In genomic region chr12:103306224-103306623, GRCm38 (mm10) we compare ENCODE assay signal across 10 mouse cellular contexts. TPM values are rescaled to one million over a fixed set of nuclear protein-coding genes. Genes with fewer than 3 reads are reported as not detected.
DNase-seq lines count a peak whose midpoint lies in the region; ATAC-seq and TF ChIP-seq lines count a peak whose summit lies in the region.
"Had no signal": no experiment of that assay in that cellular context is flagged by ENCODE, and none has a peak within 500 bp of the region (broad histone marks: within the 10 kb centered on the region; RNA-seq: fewer than 3 reads in every experiment).

No protein-coding gene starts in this region.

- TF ChIP-seq CTCF in thymus, adult 2 months (IDR thresholded peaks at IDR 0.05; ENCODE audit: borderline replicate concordance, control insufficient read depth, extremely low read depth, insufficient read depth, low read length, poor library complexity), result no peak

- no peak overlapping the region for H3K4me2 ChIP-seq in forebrain, embryonic 15.5 days (replicated peaks)
- no peak overlapping the region for H3K4me2 ChIP-seq in midbrain, embryonic 14.5 days (ENCODE audit: low read length)

- no peaks in the 10 kb centered on the region for H3K36me3 ChIP-seq in forebrain, embryonic 15.5 days
- H3K36me3 ChIP-seq in midbrain, embryonic 14.5 days (ENCODE audit: control insufficient read depth, insufficient read depth, low read length), result no peaks in the 10 kb centered on the region
- no peaks in the 10 kb centered on the region for H3K36me3 ChIP-seq in thymus, adult 2 months (ENCODE audit: control insufficient read depth, insufficient read depth, low read length)

- peak; percentile 50 for DNase-seq in embryo, embryonic 10.5 days (ENCODE audit: low spot score)
- no peak for DNase-seq in embryo, embryonic 10 days (ENCODE audit: low spot score)
- DNase-seq in left cerebral cortex, postnatal 25 days (ENCODE audit: low spot score in 2 of 2), result peak; percentile 26 to 36
- no peak for DNase-seq in left cerebral cortex, adult 11 months (ENCODE audit: low spot score)
- DNase-seq in midbrain, embryonic 14.5 days, result peak; percentile 73
- DNase-seq in thymus, adult 2 months, result no peak
- DNase-seq in cerebellum, adult 9-10 months, result no peak

- no peak overlapping the region for H3K27ac ChIP-seq in forebrain, embryonic 15.5 days (replicated peaks)
- H3K27ac ChIP-seq in midbrain, embryonic 14.5 days (replicated peaks; ENCODE audit: low read depth, low read length), result no peak overlapping the region
- H3K27ac ChIP-seq in thymus, adult 2 months (ENCODE audit: control insufficient read depth, insufficient read depth, low read length), result no peak overlapping the region

- 37% methylated on average over 2 of the region's 2 CpGs for WGBS in forebrain, embryonic 15.5 days
- WGBS in midbrain, embryonic 14.5 days, result 22% methylated on average over 2 of the region's 2 CpGs
- WGBS in thymus, adult 2 months, result 37% methylated on average over 2 of the region's 2 CpGs

- no peaks in the 10 kb centered on the region for H3K27me3 ChIP-seq in forebrain, embryonic 15.5 days
- H3K27me3 ChIP-seq in midbrain, embryonic 14.5 days (ENCODE audit: control insufficient read depth, insufficient read depth, low read length), result no peaks in the 10 kb centered on the region
- no peaks in the 10 kb centered on the region for H3K27me3 ChIP-seq in thymus, adult 2 months (ENCODE audit: control insufficient read depth, insufficient read depth, low read length)

- no peak overlapping the region for H3K9ac ChIP-seq in forebrain, embryonic 15.5 days (replicated peaks)
- H3K9ac ChIP-seq in midbrain, embryonic 14.5 days (replicated peaks; ENCODE audit: low read length), result no peak overlapping the region

- H3K4me1 ChIP-seq in forebrain, embryonic 15.5 days, result no peaks in the 10 kb centered on the region
- no peaks in the 10 kb centered on the region for H3K4me1 ChIP-seq in midbrain, embryonic 14.5 days (ENCODE audit: control insufficient read depth, insufficient read depth, low read length)
- no peaks in the 10 kb centered on the region for H3K4me1 ChIP-seq in thymus, adult 2 months (replicated peaks; ENCODE audit: control insufficient read depth, insufficient read depth, low read length)

- peak; percentile 42; the same call in 1 of the 2 replicates for ATAC-seq in forebrain, embryonic 15.5 days (replicated peaks)
- no peak for ATAC-seq in midbrain, embryonic 14.5 days (ENCODE audit: low FRiP score, low TSS enrichment)
- ATAC-seq: intestine, embryonic 16.5 days had no signal

- H3K4me3 ChIP-seq in forebrain, embryonic 15.5 days, result no peak overlapping the region
- H3K4me3 ChIP-seq in midbrain, embryonic 14.5 days (replicated peaks; ENCODE audit: low read depth, low read length), result no peak overlapping the region
- H3K4me3 ChIP-seq in thymus, adult 2 months (ENCODE audit: control insufficient read depth, insufficient read depth, low read length), result no peak overlapping the region

- H3K9me3 ChIP-seq in forebrain, embryonic 15.5 days, result no peaks in the 10 kb centered on the region
- no peaks in the 10 kb centered on the region for H3K9me3 ChIP-seq in midbrain, embryonic 14.5 days (ENCODE audit: control insufficient read depth, low read length)

- no peak for TF ChIP-seq POLR2A in thymus, adult 2 months (IDR thresholded peaks at IDR 0.05; ENCODE audit: control insufficient read depth, extremely low read depth, insufficient read depth, low read length, poor library complexity)

- intact Hi-C loops in left cerebral cortex, postnatal 25 days (cut with DNase I), result loop anchor here (2.0 kb wide), 1 partner anchor 163 kb away; no protein-coding TSS in a partner anchor

RNA-seq across cellular contexts. Expression of gene Fam181a, which starts 4.6 kb away (rescaled TPM):
- total RNA-seq in left cerebral cortex, postnatal 25 days (2021), result 1 to 10 TPM; 1.5 to 2.7 TPM
- polyA plus RNA-seq in forebrain, embryonic 15.5 days (2015; fragmentation: Nextera tagmentation; extraction: Ambion mirVana), result 4.0 TPM in 2 replicates
- 8.9 and 15.9 TPM in 2 replicates for polyA plus RNA-seq in midbrain, embryonic 14.5 days (2014; fragmentation: Nextera tagmentation; extraction: Ambion mirVana)
- not detected in 2 replicates for polyA plus RNA-seq in thymus, adult 2 months (2012; rRNA removed)
- polyA plus RNA-seq: intestine, embryonic 16.5 days; liver, embryonic 16.5 days had no signal

RNA-seq across cellular contexts. Expression of gene Asb2, which starts 49.6 kb away (rescaled TPM):
- total RNA-seq in left cerebral cortex, postnatal 25 days (2021), result 1 to 10 TPM; 2.7 to 3.4 TPM
- polyA plus RNA-seq in forebrain, embryonic 15.5 days (2015; fragmentation: Nextera tagmentation; extraction: Ambion mirVana), result 0.55 and 0.74 TPM in 2 replicates
- polyA plus RNA-seq in midbrain, embryonic 14.5 days (2014; fragmentation: Nextera tagmentation; extraction: Ambion mirVana), result 0.39 and 0.46 TPM in 2 replicates
- 31.8 and 64.7 TPM in 2 replicates for polyA plus RNA-seq in thymus, adult 2 months (2012; rRNA removed)

Comparison
In these comparisons a context has a peak if more than half of its experiments do, and no peak if none do; other contexts are left out.
1. DNase-seq: peak in embryo, embryonic 10.5 days (single experiment), left cerebral cortex, postnatal 25 days (2 of 2) and midbrain, embryonic 14.5 days (single experiment); none in embryo, embryonic 10 days (single experiment), left cerebral cortex, adult 11 months (single experiment), thymus, adult 2 months (single experiment) and cerebellum, adult 9-10 months (single experiment).
2. RNA of gene Asb2, which starts 49.6 kb away (polyA plus RNA-seq): 31.8 to 64.7 TPM in thymus, adult 2 months; 0.55 to 0.74 TPM in forebrain, embryonic 15.5 days and 0.39 to 0.46 TPM in midbrain, embryonic 14.5 days; every median in the first group is over 10 times any median in the second.